Mouse (Mus musculus): ENCODE measurements around the gene Zfp2.
A peak's percentile ranks its signal among the peaks of the same experiment; 100 is the strongest.

The Zfp2 gene

DNA sequence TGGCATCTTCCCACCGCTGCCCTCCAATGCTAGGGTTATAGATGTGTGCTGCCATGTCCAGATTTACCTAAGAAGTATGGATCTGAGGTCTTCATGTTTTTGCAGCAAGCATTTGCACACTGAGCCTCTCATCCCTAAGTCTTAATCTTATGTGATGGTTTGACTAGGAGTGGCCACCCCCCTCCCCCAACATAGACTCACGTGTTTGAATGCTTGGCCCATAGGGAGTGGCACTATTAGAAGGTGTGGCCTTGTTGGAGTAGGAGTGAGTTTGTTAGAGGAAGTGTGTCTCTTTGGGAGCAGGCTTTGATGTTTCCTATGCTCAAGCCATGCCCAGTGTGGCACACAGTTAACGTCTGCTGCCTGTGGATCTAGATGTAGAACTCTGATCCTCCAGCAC, 37.3 kb downstream of the Zfp2 start:
- no peak for DNase-seq (ENCODE audit: low read depth, low spot score)

- peak; percentile 28 for DNase-seq (ENCODE audit: low read depth, low spot score)
Observed at GRCm38 (mm10) chr11:50850989-50851601, 64.9 kb downstream of the Zfp2 start.

GRCm38 (mm10) chr11:50850177-50850735, 65.7 kb downstream of the Zfp2 start, which contains the start of gene Grm6:
Gene Grm6, plus strand, starts transcription at chr11:50850685.
- DNase-seq (ENCODE audit: low read depth, low spot score) = peak; percentile 23

GRCm38 (mm10) chr11:50849310-50849709, 66.7 kb downstream of the Zfp2 start:
- no peak for DNase-seq (ENCODE audit: low read depth, low spot score)
